Mouse (Mus musculus) CD4-positive, CD25-positive, alpha-beta regulatory T cell, adult 2 months (primary cell): ENCODE data around the gene Fam53b.

Experiments used
- DNase-seq: peaks from one replicate; pipeline ENCODE4 v3.0.0-alpha.2; 2012; ENCODE audit warnings: low read depth, low spot score

Gene Fam53b

DNA sequence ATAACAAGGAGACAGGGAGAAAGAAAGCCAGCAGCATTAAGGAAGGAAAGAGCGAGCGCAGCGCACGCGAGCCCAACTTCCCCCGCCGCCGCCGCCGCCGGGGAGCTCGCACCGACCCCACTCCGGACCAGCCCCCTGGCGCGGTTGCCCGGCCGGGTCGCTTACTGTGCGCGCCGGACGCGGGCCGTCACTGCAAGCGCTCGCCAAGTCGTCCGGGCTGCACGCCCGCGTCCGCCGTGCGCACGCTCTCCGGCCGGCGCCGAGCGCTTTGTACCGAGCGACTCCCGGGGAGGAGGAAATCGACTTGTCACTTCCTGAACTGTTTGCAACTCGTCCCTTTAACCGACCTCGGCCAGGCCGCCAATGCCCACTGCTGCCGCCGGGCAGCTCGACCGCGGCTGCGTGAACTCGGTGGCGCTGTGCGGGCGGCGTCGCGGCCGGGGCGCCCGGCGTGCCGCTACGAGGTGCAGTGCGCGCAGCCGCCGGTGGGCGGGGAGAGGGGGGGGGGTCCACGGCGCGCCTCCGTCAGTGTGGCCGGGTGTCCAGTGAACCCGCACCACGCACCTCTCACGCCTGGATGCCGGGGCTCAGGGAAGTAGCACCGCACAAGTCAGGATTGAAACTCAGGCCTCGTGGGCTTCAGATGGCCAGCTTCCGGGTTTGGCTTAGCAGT, at the start of gene Fam53b:
Fam53b (minus strand) TSS at position 471 of the 673 bp plus-strand sequence.
- peak; percentile 80 for DNase-seq

DNA sequence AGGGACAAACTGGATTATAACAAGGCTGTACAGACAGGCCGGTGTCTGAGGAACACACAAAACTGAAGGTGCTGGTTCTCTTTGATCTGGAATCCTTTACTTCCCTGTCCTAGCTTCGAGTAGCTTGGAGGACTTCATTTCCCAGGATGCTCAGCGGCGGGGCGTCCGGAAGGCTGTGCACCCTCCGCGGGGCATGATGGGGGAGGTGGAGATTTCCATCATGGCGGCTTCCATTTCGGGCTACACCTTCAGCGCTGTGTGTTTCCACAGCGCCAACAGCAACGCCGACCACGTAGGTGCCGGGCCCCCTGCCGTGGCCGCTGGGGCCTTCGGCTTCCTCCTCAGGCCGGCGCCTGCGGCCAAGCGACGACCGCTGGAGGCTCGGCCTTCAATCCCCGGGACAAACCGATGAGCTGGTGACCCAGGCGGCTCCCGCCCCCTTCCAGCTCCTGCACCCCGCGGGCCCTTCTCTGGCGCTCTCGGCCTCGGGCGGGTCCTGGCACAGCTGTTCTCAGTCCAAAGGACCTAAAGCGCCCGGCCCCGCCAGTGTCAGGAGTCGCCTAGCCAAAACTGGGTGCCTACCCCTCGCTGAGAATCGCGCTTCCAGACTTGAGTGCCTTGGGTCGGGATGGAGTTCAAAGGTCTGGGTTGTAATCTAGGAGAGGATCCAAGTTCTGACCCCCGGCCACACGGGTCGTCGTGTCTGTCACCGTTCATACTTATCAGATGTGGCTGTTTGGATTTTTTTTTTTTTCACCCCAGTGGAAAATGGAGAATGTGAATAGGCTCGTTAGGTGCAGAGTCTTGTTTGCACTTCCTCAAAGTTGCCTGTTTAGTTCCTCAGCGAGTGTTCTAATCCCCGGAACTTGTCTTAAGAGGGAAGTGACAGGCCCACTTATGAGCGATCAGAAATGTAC, 45.6 kb upstream of the Fam53b start, which contains the start of gene Abraxas2:
Abraxas2 (plus strand) TSS at position 184 of the 917 bp plus-strand sequence.
- peak; percentile 93 for DNase-seq

DNA sequence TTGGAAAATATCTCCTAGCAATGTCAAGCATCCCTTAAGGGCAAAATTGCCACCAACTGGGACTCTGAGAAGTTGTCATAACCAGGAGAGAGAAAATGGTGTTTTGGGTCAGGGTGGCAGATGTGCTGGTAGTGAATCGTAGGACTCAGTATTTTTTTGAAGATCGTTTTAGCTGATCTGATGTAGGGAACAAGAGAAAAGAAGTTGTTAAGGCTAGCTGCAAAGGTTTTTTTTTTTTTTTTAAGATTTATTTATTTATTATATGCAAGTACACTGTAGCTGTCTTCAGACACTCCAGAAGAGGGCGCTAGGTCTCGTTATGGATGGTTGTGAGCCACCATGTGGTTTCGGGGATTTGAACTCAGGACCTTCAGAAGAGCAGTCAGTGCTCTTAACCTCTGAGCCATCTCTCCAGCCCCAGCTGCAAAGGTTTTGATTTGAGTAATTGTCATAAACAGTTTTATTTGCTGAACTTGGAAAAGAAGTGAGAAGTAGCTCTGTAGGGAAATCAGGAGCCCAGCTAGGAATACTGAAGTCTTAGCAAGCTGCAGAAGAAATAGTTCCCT, 44.4 kb upstream of the Fam53b start:
- DNase-seq, result peak; percentile 44

DNA sequence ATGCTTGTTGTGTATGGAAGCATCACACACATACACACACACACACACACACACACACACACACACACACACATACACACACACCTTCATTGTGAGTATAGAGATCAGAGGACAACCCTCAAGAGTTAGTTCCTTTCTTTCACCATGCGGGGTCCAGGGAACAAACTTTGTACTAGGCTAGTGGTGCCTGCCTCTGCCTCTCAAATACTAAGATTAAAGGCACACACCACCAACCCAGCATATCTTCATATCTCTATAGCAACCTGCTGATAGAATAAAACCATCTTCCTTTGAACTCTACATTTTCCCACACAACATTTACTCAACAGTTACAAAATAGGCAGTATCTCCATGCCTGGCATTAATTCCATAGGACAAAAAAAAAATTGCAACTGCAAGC, 42.4 kb upstream of the Fam53b start:
- DNase-seq, result no peak

DNA sequence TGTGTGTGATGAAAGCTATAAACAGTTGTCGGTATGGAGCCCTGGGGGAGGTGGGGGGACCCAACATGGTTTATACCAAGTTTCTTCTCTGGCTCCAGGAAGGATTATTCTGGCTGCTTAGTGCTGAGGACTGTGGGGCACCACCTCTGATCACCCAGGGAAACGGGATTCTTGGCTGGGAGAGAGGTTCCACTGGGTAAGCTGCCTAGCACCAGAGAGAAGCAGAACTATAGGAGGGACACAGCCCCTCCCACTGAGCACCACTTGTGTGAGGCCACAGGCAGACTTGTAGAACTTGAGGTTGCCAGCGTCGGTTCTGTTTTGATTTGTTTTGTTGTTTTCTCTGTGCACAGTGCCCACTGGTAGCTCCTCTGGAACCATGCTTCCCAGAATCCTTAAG, 40.3 kb upstream of the Fam53b start:
- no peak for DNase-seq

DNA sequence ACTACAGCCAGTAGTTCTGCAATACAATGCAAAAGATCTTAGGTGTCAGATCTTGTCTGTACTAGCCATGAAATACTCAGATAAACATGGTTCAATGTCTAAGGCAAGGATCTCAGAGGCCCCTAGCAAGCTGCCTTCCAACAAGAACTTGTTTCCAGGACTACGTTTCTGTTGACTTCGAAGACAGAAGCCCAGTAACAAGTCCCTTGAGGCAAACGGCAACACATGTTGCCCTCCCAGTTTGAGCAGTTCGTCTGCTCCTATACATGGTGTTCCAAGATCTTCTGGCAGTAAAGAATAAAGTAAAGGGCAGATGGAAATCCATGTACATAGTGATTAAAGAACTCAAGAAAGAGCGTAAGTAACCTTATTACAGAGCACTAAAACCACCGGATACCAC, 39.7 kb upstream of the Fam53b start:
- DNase-seq, result no peak

DNA sequence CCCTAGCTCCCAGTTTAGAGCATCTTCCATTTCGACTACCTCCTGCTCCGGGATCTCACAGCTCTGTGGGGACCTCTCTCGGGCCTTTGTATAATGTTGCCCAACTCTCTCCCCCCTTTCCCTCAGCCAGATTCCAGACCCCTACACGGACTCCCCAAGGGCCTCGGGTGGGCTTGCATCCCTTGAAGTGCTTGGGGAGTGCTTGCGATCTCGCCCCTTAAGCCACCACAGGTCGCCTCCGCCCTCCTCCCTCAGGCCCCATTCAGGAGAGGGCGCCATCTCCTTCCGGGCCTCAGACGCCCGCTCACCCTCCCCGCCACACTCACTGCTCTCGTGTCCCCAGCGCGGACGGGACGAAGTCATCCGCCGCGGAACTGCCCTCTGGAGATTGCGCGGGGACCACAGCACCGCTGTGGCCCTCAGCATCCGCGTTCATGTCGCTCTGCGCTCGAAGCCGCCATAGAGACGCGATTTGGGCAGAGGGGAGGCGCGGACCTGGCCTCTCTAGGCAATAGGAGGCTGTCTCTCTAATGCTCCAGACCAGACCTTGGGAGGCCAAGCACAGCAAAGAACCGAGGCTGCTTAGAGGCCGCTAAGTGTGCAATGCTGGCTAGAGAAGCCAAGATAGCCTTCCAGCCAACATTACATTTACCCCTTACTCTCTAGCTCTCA, 38.6 kb upstream of the Fam53b start, which contains the start of gene Eef1akmt2:
Eef1akmt2 (minus strand) TSS at position 501 of the 672 bp plus-strand sequence.
- peak; percentile 90 for DNase-seq

DNA sequence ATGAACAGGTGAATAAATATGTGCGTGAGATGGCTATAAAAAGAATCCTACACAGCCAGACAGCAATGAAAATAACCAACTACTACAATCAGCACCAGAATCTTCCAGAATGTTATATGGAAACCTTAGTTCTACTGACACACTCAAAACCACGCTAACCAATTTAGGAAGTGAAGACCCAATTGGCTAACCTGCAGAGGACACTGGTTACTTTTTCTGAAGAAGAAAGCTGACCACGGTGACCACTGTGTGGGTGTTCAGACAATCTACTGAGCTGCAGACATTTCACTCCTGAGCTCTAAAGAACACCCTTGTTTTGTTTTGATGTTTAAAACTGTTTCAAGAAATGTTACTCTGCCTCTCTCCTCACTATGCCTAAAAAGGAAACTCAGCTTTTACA, 29.5 kb upstream of the Fam53b start:
- no peak for DNase-seq

DNA sequence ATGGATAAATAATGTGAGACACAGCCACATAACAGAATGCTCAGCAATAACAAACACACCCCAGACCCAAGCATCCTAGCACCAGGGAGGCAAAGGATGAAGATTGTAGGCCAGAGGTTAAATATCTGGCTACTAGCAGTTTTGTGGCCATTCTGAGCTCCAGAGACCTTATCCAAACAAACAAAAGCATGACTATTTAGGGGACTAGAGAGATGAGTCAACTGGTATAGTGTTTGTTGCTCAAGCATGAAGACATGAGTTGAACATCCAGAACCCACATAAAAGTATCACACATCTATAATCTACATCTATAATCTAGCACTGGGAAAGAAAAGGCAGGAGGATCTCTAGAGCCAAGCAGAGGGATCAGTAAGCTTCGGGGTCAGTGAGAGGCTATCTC, 28.8 kb upstream of the Fam53b start:
- no peak for DNase-seq

DNA sequence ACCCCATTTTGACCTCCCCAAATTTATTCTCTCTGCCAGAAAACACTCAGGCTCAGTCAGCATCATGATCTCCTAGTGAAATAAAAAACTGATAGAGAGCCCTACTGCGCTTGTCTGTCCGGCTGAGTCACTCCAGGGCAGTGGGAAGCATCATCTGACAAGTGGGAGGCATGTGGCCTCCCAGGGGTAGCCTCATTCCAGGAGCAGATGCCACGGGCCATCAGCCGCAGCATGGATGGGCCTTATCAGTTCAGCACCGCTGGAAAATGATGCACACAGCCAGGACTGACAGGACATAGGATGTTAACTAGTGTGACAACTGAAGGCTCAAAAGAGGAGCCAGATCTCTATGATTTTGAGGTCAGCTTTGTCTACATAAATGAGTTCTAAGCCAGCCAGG, 27.6 kb upstream of the Fam53b start:
- DNase-seq, result no peak

DNA sequence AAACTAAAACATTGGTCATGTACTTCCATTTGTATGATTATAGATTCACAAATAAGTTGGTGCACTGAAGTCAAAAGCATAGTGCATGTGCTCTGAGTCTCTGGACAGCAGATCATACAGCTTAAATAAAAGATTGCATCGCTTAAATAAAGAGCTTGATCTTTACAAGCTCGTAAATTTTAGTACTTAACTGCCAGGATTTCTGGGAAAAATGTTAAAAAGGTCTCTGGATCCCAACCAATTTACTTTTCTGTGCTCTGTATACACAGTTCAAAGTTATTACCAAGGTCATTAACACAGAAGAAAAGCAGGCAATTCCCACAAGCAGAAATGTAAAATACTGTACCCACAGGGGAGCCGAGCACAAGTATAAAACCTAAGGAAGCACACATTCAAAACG, 17.3 kb upstream of the Fam53b start:
- DNase-seq, result no peak

DNA sequence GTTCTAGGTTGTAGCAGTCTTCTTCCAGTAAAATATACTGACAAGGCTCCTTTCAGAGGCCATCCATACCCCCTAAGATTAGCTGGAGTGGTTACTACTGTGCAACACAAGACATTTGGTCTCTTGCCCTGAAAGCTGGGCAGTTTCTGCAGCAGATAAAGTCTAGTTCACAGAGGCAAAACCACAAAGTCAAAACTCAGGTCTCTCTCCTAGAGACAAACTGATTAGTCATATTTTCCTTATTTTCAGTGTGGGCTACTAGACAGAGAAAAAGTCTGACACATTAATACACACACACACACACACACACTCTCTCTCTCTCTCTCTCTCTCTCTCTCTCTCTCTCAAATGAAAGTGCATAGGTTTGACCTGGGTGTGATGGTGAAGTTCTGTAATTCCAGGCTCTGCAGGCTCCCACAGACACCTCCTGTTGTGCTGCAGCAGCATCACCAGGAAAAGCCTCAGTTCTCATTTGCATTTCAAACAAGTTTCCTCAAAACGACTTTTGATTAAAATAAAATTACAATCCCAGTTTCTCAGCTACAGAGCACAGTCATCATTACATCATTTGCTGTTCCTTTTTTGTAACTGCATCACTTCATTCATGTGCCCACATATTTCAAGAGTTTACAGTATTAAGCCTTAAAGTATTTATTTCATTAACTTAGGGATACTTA, 10.8 kb upstream of the Fam53b start:
- DNase-seq, result peak; percentile 29

DNA sequence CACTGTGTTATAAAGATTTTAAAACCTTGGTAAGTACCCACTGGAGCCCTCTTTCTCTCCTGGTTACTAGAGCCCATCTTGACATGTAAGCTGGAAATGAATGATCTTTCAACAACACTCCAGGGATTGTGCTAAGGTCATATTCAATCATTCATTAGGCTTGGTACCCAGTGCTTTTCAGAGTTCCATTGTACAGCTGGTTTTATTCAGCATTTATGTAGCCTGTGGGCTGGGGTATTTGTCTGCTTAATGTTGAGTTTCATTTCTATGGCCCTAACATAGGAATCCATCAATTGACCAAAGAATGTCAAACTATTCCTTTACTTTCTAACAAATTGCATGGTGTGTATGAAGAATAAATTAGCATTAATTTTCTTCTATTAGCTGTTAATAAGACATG, 10.1 kb upstream of the Fam53b start:
- DNase-seq, result no peak

DNA sequence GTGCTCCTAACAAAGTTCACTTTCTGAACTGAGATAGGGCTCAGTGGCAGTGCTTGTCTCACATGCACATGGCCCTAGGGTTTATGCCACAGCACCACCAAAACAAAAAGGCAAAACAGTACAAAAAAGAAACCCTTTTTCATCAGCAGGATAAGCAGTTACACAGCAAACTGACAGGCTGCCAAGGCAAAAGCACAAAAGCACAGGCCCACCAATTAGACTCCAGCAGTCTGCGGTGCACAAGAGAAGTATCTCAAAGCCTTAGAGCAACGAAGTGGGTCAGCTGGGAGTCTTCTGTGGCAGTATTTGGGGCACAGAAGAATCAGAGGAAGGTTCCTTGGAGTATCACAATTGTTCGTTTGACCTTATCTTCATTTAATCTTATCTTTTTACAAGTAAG, 7.0 kb upstream of the Fam53b start:
- DNase-seq, result no peak

DNA sequence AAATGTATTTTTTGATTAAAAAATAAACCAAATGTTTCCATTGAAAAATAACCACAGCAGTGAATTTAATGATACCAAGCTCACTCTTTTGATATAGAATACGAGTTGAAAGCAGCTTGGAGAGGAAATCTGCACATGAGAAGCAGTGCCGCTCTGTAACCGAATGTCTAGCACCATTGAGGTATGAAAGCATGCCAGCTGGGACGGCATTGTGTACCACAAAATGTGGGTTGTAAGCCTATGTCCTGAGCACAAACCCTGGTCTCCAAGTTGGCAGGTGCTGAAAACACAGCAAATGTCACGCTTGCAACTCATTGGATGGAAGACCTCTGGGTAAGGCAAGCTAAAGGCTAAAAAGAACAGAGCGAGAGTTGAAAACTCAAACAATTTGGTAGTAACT, 3.4 kb upstream of the Fam53b start:
- DNase-seq, result no peak

DNA sequence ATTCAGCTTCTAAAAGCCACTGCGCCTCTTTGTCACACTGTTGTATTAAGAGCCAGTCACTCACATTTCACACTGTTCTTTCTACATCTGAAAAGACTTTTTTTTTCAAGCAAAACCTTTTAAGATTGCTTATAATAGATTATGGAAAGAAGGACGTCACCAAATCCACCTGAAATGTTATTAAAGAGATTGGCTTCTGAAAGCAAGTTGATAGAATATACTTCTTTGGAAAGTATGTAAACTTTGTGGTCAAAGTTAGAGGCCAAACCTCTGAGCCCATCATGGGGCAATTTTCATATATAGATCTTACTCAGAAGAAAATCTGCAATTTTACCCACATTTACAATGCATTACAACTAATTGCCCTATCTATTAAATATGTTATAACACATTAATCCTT, 2.8 kb upstream of the Fam53b start:
- no peak for DNase-seq

DNA sequence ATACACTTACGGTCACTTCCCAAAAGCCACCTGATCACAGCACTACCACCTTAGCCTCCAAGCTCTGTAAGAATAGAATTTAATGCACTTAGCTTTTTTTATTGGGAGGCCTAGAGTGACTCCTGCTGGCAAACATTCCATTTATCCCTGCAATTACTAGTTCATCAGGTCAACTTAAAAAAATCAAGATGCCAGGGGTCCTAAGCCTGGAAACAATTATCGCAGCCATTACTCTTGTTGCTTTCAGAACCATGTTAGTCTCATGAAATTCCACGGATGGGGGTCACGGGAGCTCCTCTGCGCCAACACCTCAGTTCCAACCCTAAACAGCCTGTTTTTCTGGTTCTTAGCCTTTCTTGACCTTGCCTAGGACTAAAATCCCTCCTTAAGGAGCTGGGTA, 1.4 kb upstream of the Fam53b start:
- peak; percentile 42 for DNase-seq

DNA sequence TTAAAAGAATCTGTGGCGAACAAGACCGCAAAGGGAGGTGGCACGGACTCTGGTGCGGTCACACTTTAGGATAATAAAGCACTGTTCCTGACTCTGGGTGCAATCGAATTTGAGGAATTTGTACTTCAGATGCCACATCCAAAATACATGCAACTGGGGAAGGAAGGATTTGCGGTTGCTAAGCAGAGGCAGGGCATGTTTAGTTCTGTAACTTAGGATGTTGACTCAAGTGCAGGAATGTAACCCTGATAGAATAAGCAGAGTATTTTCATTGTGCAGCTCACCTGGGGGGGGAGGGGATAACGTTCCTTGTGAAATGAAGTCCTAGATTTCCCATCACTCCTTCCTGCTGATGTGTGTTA, 384 bp upstream of the Fam53b start:
- DNase-seq, result no peak

DNA sequence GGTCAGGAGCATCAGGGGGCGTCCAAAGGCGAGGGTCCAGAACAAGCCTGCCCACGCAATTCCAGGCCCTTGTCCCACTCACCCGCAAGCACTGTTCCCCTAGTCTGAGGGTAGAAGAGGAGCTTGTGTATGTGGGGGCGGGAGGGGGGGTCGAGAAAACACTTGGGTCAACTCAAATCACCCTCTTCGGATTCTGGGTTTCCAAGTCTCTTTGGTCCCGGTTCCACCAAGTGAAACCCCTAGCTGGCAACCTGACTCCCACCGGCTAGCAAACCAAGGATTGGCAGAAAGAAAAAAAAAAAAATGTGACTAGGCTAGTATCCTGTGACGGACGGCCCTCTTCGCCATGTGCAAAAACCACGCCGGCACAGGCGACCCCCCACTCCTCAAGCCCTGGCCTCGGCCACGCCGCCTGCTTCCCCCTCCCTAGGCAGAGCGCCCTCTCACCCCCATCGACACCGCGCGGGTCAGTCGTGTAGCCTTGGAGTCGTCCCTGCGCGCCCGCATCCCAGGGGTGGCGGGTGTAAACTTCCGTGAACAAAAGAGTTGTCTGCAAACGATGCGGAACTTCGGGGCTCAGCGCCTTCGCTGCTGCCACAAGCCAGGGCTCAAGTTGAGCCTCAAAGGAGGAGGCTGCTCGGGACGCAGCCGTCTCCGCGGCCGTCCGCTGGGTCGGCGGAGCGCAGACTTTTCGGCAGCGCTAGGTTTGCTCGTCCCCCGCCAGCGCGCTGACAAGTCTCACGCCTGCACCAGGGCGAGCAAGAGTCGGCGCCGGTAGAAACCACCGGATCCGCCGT, 869 bp downstream of the Fam53b start:
- DNase-seq, result peak; percentile 69
